Mouse (Mus musculus) kidney, embryonic 14.5 days (tissue): ENCODE results near the gene Ccdc38. TPM values are rescaled to one million over a fixed set of nuclear protein-coding genes. Genes with fewer than 3 reads are reported as not detected.

ENCODE experiments used
- ATAC-seq: fragments of 200-750 bp; cut with Nextera tagmentation; 2 replicates; pipeline ENCODE4 v1.8.0; 2017; ENCODE audit warnings: moderate number of reproducible peaks, mild to moderate bottlenecking, moderate TSS enrichment, moderate library complexity; ENCODE audit not compliant: low FRiP score, low TSS enrichment
- H3K27ac ChIP-seq: fragments of 300-500 bp; sonication (generic); 2 replicates; pipeline ENCODE4 v1.5.1; 2014; ENCODE audit warnings: low read depth, mild to moderate bottlenecking, low read length, moderate library complexity, mixed read lengths
- H3K27me3 ChIP-seq: fragments of 300-500 bp; sonication (generic); 2 replicates; pipeline ENCODE4 v1.6.1; 2014; ENCODE audit warnings: mild to moderate bottlenecking, low read length; ENCODE audit not compliant: control insufficient read depth, insufficient read depth
- H3K36me3 ChIP-seq: fragments of 300-500 bp; sonication (generic); 2 replicates; pipeline ENCODE4 v1.6.1; 2014; ENCODE audit warnings: low read length, mixed read lengths; ENCODE audit not compliant: control insufficient read depth, insufficient read depth
- H3K4me1 ChIP-seq: fragments of 300-500 bp; sonication (generic); 2 replicates; pipeline ENCODE4 v1.6.1; 2014; ENCODE audit warnings: low read length, mixed read lengths; ENCODE audit not compliant: control insufficient read depth, insufficient read depth
- H3K4me2 ChIP-seq: fragments of 300-500 bp; sonication (generic); replicated peaks from 2 replicates; pipeline ENCODE4 v1.6.1; 2014; ENCODE audit warnings: low read depth, mild to moderate bottlenecking, low read length
- H3K4me3 ChIP-seq: fragments of 300-500 bp; sonication (generic); 2 replicates; pipeline ENCODE4 v1.5.1; 2014; ENCODE audit warnings: mild to moderate bottlenecking, low read length
- H3K9ac ChIP-seq: fragments of 300-500 bp; sonication (generic); 2 replicates; pipeline ENCODE4 v1.6.1; 2014; ENCODE audit warnings: low read depth, mild to moderate bottlenecking, low read length, moderate library complexity
- H3K9me3 ChIP-seq: fragments of 300-500 bp; sonication (generic); 2 replicates; pipeline ENCODE4 v1.6.1; 2016; ENCODE audit warnings: low read length; ENCODE audit not compliant: control insufficient read depth
- WGBS: fragments of 180-500 bp; shearing (Covaris S2); extraction: QIAGEN DNeasy Blood & Tissue Kit; methylation state at CpG from one replicate; pipeline ENCODE4 v1.1.7; 2014; 5-methylcytosine and 5-hydroxymethylcytosine counted together
- polyA plus RNA-seq: library from polyadenylated mRNA; unstranded; fragments of >200 nt; fragmentation: Nextera tagmentation; extraction: Ambion mirVana; gene quantifications from 2 replicates; pipeline ENCODE4 v1.2.1, GENCODE M21; 2014

The Ccdc38 gene
- polyA plus RNA-seq, 1 experiment from 2014 or later: 0.28 TPM

GRCm38 (mm10) chr10:93564518-93565090, 24.2 kb downstream of the Ccdc38 start:
- no peaks in the 10 kb centered on the region for H3K36me3 ChIP-seq
- H3K27me3 ChIP-seq: no peaks in the 10 kb centered on the region
- 91% methylated on average over 14 of the region's 14 CpGs for WGBS
- no peak overlapping the region for H3K9ac ChIP-seq
- H3K4me2 ChIP-seq: no peak overlapping the region
- H3K27ac ChIP-seq: no peak overlapping the region
- ATAC-seq: no peak
- no peak overlapping the region for H3K4me3 ChIP-seq
- H3K9me3 ChIP-seq: no peaks in the 10 kb centered on the region; the same call in 1 of the 2 replicates
- no peaks in the 10 kb centered on the region for H3K4me1 ChIP-seq

DNA sequence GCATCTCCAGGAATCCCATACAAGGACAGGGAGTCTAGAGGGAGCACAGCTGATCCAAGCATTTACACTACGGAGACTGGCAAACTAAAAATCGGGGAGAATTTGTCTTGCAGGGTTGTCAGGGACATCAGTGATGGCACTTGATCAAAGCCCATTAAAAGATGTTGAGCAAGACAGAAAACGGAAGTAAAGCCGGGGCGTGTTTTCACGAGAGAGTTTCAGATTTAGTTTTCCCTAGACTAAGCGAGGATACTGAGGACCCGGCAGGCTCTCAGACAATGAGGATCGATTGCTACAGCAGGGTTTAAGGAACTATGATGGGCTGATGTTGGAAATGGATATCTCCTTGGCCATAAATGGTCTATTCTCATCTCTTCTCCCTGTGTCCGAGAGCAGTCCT, 26.6 kb downstream of the Ccdc38 start:
- Histone ChIP-seq H3K27me3 (no peaks in the 10 kb centered on the region), H3K4me1 (no peaks in the 10 kb centered on the region), H3K4me2 (no peak overlapping the region), H3K27ac (no peak overlapping the region), H3K4me3 (no peak overlapping the region), H3K9ac (no peak overlapping the region), H3K9me3 (no peaks in the 10 kb centered on the region), H3K36me3 (no peaks in the 10 kb centered on the region)
- WGBS: 85% methylated on average over 10 of the region's 10 CpGs
- no peak for ATAC-seq

GRCm38 (mm10) chr10:93567841-93568566, 27.6 kb downstream of the Ccdc38 start:
- Histone ChIP-seq H3K9ac (no peak overlapping the region), H3K4me2 (no peak overlapping the region), H3K4me3 (no peak overlapping the region), H3K36me3 (no peaks in the 10 kb centered on the region), H3K27ac (no peak overlapping the region), H3K4me1 (no peaks in the 10 kb centered on the region), H3K9me3 (no peaks in the 10 kb centered on the region), H3K27me3 (no peaks in the 10 kb centered on the region)
- ATAC-seq: no peak
- WGBS: 90% methylated on average over 11 of the region's 11 CpGs

GRCm38 (mm10) chr10:93568671-93569070, 28.2 kb downstream of the Ccdc38 start:
- ATAC-seq: no peak
- H3K4me1 ChIP-seq: no peaks in the 10 kb centered on the region
- no peak overlapping the region for H3K27ac ChIP-seq
- WGBS: 93% methylated on average over 6 of the region's 6 CpGs
- H3K36me3 ChIP-seq: no peaks in the 10 kb centered on the region
- no peak overlapping the region for H3K4me3 ChIP-seq
- no peak overlapping the region for H3K9ac ChIP-seq
- no peak overlapping the region for H3K4me2 ChIP-seq
- H3K27me3 ChIP-seq: no peaks in the 10 kb centered on the region
- no peaks in the 10 kb centered on the region for H3K9me3 ChIP-seq

DNA sequence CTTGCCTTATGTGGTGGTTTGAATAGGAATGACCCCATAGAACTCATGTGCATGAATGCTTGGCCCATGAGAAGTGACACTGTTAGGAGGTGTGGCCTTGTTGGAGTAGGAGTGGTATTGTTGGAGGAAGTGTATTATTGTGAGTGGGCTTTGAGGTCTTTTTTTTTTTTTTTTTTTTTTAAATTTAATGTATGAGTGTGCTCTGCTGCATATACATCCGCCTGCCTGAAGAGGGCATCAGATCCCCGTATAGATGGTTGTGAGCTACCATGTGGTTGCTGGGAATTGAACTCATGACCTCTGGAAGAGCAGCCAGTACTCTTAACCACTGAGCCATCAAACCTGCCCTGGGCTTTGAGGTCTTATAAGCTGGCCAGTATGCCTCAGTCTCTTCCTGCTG, 31.8 kb downstream of the Ccdc38 start:
- H3K4me1 ChIP-seq: no peaks in the 10 kb centered on the region
- no peak for ATAC-seq
- H3K9ac ChIP-seq: no peak overlapping the region
- no peaks in the 10 kb centered on the region for H3K36me3 ChIP-seq
- H3K27ac ChIP-seq: no peak overlapping the region
- H3K9me3 ChIP-seq: no peaks in the 10 kb centered on the region
- H3K4me3 ChIP-seq: no peak overlapping the region
- no peak overlapping the region for H3K4me2 ChIP-seq
- 53% methylated on average over 2 of the region's 2 CpGs for WGBS
- no peaks in the 10 kb centered on the region for H3K27me3 ChIP-seq

- H3K36me3 ChIP-seq: no peaks in the 10 kb centered on the region
- no peaks in the 10 kb centered on the region for H3K9me3 ChIP-seq
- ATAC-seq: no peak
- no peak overlapping the region for H3K4me2 ChIP-seq
- no peaks in the 10 kb centered on the region for H3K4me1 ChIP-seq
- WGBS: 49% methylated on average over 4 of the region's 4 CpGs
- H3K9ac ChIP-seq: no peak overlapping the region
- no peak overlapping the region for H3K4me3 ChIP-seq
- H3K27ac ChIP-seq: no peak overlapping the region
- H3K27me3 ChIP-seq: no peaks in the 10 kb centered on the region
These were observed 34.5 kb downstream of the Ccdc38 start for GRCm38 (mm10) chr10:93574966-93575365.

GRCm38 (mm10) chr10:93575960-93576359, 35.5 kb downstream of the Ccdc38 start:
- 89% methylated on average over 8 of the region's 8 CpGs for whole genome bisulfite sequencing
- no peaks in the 10 kb centered on the region for H3K36me3 ChIP-seq

GRCm38 (mm10) chr10:93577271-93577886, 36.9 kb downstream of the Ccdc38 start:
- Histone ChIP-seq H3K4me1 (no peaks in the 10 kb centered on the region), H3K9me3 (no peaks in the 10 kb centered on the region), H3K4me3 (no peak overlapping the region), H3K27me3 (no peaks in the 10 kb centered on the region), H3K4me2 (no peak overlapping the region), H3K36me3 (peaks cover 12% of the 10 kb centered on the region), H3K27ac (no peak overlapping the region), H3K9ac (no peak overlapping the region)
- ATAC-seq: peak; percentile 62; the same call in 1 of the 2 replicates
- 65% methylated on average over 13 of the region's 13 CpGs for WGBS

More at GRCm38 (mm10) chr10:93575960-93576359, 35.5 kb downstream of the Ccdc38 start:
- no peaks in the 10 kb centered on the region for H3K9me3 ChIP-seq
- no peak overlapping the region for H3K27ac ChIP-seq
- H3K4me2 ChIP-seq: no peak overlapping the region
- no peak overlapping the region for H3K9ac ChIP-seq
- H3K4me3 ChIP-seq: no peak overlapping the region
- no peaks in the 10 kb centered on the region for H3K27me3 ChIP-seq
- H3K4me1 ChIP-seq: no peaks in the 10 kb centered on the region
- ATAC-seq: no peak

GRCm38 (mm10) chr10:93588796-93589195, 48.4 kb downstream of the Ccdc38 start:
- peak overlapping the region; percentile 82 for H3K4me3 ChIP-seq
- H3K36me3 ChIP-seq: peaks cover 23% of the 10 kb centered on the region
- H3K27ac ChIP-seq: peak overlapping the region; percentile 30; the same call in 1 of the 2 replicates
- peak overlapping the region; percentile 80 for H3K4me2 ChIP-seq
- peak overlapping the region; percentile 73 for H3K9ac ChIP-seq
- H3K27me3 ChIP-seq: no peaks in the 10 kb centered on the region
- H3K9me3 ChIP-seq: no peaks in the 10 kb centered on the region
- ATAC-seq: no peak
- H3K4me1 ChIP-seq: peaks cover 11% of the 10 kb centered on the region
- WGBS: 3% methylated on average over 11 of the region's 11 CpGs
